Mouse (Mus musculus) right cerebral cortex, postnatal 10 days (tissue): ENCODE data around the gene Slc7a12.

Source experiments
- DNase-seq, 2 experiments: peaks; one replicate each; pipeline ENCODE4 v3.0.0; 2021; ENCODE audit warnings: low spot score in 2 of 2

The Slc7a12 gene

GRCm38 (mm10) chr3:14480397-14480796 lies at the start of gene Slc7a12:
TSS of gene Slc7a12 (plus strand) at chr3:14480697.
- no peak for DNase-seq

- no peak for DNase-seq
These were observed 48.1 kb upstream of the Slc7a12 start for GRCm38 (mm10) chr3:14432381-14432780.

- no peak for DNase-seq
These were observed 34.5 kb upstream of the Slc7a12 start for GRCm38 (mm10) chr3:14446015-14446414.

- no peak for DNase-seq
These were observed 33.8 kb upstream of the Slc7a12 start for GRCm38 (mm10) chr3:14446691-14447090.
